Mouse (Mus musculus) heart, adult 8-10 months (tissue): Measurements from ENCODE around the gene Gm9639. TPM values are rescaled to one million over a fixed set of nuclear protein-coding genes. Genes with fewer than 3 reads are reported as not detected.
"Not testable (repeated sequence)": the region's sequence is repeated elsewhere in the genome, so short reads cannot be mapped to it uniquely, and the experiment has no call there.

Experiments
- DNase-seq: peaks from one replicate; pipeline ENCODE4 v3.0.0; 2022; ENCODE audit warnings: low spot score
- total RNA-seq, 4 experiments: library from RNA; stranded (reverse); gene quantifications; 2 replicates each; pipeline ENCODE4 v1.2.4; 2022

The Gm9639 gene
- total RNA-seq, 4 experiments from 2014 or later, result not detected

DNA sequence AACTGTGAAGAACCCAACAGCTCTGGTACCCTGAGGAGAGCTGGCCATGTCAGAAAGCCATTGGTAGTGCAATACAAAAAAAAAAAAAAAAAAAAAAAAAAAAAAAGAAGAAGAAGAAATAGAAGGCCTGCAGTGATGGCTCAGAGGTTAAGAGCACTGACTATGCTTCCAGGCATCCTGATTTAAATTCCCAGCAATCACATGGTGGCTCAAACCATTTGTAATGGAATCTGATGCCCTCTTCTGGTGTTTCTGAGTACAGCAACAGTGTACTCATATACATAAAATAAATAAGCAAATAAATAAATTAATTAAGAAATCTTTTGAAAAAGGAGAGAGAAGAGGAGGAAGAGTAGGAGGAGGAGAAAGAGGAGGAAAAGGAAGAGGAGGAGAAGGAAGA is 41.4 kb downstream of the Gm9639 start:
- no peak for DNase-seq

DNA sequence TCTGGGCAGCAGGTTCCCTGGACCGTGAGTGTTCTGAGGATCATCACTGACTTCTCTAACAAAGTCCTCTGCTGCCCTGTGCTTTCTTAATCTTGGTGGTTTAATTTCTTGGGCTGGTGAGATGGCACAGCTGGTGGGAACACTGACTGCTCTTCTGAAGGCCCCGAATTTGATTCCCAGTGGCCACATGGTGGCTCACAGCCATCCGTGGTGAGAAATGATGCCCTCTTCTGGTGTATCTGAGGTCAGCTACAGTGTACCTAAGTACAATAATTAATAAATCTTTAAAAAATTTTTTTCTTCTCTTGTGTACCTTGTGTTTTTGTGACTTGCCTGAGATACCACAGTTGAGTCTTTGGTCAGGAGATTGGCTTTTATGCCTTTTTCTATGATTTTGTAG is 42.6 kb downstream of the Gm9639 start:
- not testable (repeated sequence) for DNase-seq

DNA sequence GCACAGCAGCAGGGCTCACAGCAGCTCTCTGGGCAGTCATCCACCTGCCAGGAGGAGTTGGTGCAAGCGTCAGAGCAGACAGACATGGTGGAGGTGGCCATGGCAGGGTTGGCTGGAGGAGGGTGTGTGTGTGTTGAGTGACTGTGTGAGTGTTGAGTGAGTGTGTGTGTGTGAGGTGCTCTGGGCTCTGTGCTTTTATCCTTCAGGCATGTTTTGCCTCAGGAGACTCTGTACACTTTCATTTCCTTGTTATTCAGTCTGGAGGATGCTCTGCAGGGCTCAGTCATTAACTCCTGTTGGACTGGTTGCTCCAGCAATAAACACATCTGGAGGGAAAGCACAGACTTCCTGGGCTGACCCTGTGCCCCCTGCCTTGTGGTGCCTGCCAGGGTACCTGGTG is 43.6 kb downstream of the Gm9639 start, which contains the start of gene Gm9736:
TSS of gene Gm9736 (minus strand) at position 101 of the 400 bp plus-strand sequence.
- not testable (repeated sequence) for DNase-seq

DNA sequence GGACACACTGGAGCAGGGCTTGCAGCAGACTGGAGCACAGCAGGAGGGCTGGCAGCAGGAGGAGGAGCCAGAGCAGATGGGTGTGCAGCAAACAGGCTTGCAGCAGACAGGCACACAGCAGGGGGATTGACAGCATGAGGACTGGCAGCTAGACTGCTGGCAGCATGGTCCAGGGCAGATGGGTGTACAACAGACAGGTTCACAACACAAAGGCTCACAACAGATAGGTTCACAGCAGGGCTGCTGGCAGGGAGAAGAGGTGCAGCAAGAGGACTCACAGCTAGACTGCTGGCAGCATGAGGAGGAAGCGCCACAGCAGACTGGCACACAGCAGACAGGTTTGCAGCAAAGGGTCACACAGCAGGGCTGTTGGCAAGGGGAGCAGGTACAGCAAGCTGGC is 44.2 kb downstream of the Gm9639 start:
- not testable (repeated sequence) for DNase-seq

Other genes starting within 250 kb of the Gm9639 start
- 100 to 1,000 TPM; 132 to 142 (median 134) TPM for gene Pttg1ip, start 213.4 kb downstream of the Gm9639 start, total RNA-seq
- 10 to 100 TPM; 59.3 to 76.7 (median 67.5) TPM for gene Sumo3, start 189.0 kb downstream of the Gm9639 start, total RNA-seq
- 10 to 100 TPM in 3 of 4 experiments, 1 to 10 TPM in 1; 8.3 to 15.8 (median 13.9) TPM for gene Gm49325, start 188.9 kb downstream of the Gm9639 start, total RNA-seq
- 10 to 100 TPM; 78.9 to 82.9 (median 81.2) TPM for gene Ube2g2, start 172.8 kb downstream of the Gm9639 start, total RNA-seq
- not detected for gene Tspear, start 108.5 kb downstream of the Gm9639 start, total RNA-seq
- not detected for gene Gm19402, start 104.3 kb downstream of the Gm9639 start, total RNA-seq
- gene Gm9508, start 97.8 kb downstream of the Gm9639 start, total RNA-seq, result not detected
- not detected for gene Gm10272, start 88.5 kb downstream of the Gm9639 start, total RNA-seq
- not detected for gene Gm10024, start 83.6 kb downstream of the Gm9639 start, total RNA-seq
- gene Gm10142, start 79.3 kb downstream of the Gm9639 start, total RNA-seq, result not detected
- not detected for gene Krtap12-1, start 74.5 kb downstream of the Gm9639 start, total RNA-seq
- not detected for gene Gm10100, start 68.6 kb downstream of the Gm9639 start, total RNA-seq
- gene Gm18596, start 52.4 kb downstream of the Gm9639 start, total RNA-seq, result not detected
- gene Gm9736, start 43.7 kb downstream of the Gm9639 start, total RNA-seq, result not detected
- not detected for gene Gm3233, start 35.4 kb downstream of the Gm9639 start, total RNA-seq
- gene Gm3238, start 23.8 kb downstream of the Gm9639 start, total RNA-seq, result not detected
- gene Gm7138, start 18.1 kb downstream of the Gm9639 start, total RNA-seq, result not detected
- gene Gm3250, start 12.5 kb downstream of the Gm9639 start, total RNA-seq, result not detected
- not detected for gene Gm7137, start 6.9 kb downstream of the Gm9639 start, total RNA-seq
- gene Gm19668, start 4.1 kb upstream of the Gm9639 start, total RNA-seq, result not detected
- not detected for gene Gm9507, start 16.8 kb upstream of the Gm9639 start, total RNA-seq
- gene Gm2696, start 19.6 kb upstream of the Gm9639 start, total RNA-seq, result not detected
- not detected for gene Krtap10-4, start 32.0 kb upstream of the Gm9639 start, total RNA-seq
- not detected for gene Krtap10-10, start 40.9 kb upstream of the Gm9639 start, total RNA-seq
- gene Gm36176, start 51.7 kb upstream of the Gm9639 start, total RNA-seq, result not detected
- gene Gm10318, start 57.8 kb upstream of the Gm9639 start, total RNA-seq, result not detected
- gene Gm3285, start 66.9 kb upstream of the Gm9639 start, total RNA-seq, result not detected
- gene Lrrc3, start 107.5 kb upstream of the Gm9639 start, total RNA-seq, result 1 to 10 TPM in 2 of 4 experiments, under 1 TPM in 2; 0.63 to 1.2 (median 0.92) TPM
- 1 to 10 TPM in 1 of 4 experiments, under 1 TPM in 3; 0.44 to 1.8 (median 0.61) TPM for gene Trpm2, start 175.5 kb upstream of the Gm9639 start, total RNA-seq
- gene 1810043G02Rik, start 183.4 kb upstream of the Gm9639 start, total RNA-seq, result 10 to 100 TPM; 10.7 to 13.5 (median 12.2) TPM
- 100 to 1,000 TPM; 124 to 159 (median 130) TPM for gene Pfkl, start 215.0 kb upstream of the Gm9639 start, total RNA-seq
- under 1 TPM in 2 of 4 experiments, not detected in 2; 0.38 to 0.65 TPM for gene Dnmt3l, start 246.9 kb upstream of the Gm9639 start, total RNA-seq
- not detected for gene Aire, start 248.5 kb upstream of the Gm9639 start, total RNA-seq